Mouse (Mus musculus): Measurements from ENCODE around the gene Cacna1g.

Gene Cacna1g

GRCm38 (mm10) chr11:94480382-94480781 is 6.4 kb upstream of the Cacna1g start:
- DNase-seq (ENCODE audit: low read depth): no peak

GRCm38 (mm10) chr11:94477651-94478050 is 3.7 kb upstream of the Cacna1g start:
- no peak for DNase-seq (ENCODE audit: low read depth)

DNA sequence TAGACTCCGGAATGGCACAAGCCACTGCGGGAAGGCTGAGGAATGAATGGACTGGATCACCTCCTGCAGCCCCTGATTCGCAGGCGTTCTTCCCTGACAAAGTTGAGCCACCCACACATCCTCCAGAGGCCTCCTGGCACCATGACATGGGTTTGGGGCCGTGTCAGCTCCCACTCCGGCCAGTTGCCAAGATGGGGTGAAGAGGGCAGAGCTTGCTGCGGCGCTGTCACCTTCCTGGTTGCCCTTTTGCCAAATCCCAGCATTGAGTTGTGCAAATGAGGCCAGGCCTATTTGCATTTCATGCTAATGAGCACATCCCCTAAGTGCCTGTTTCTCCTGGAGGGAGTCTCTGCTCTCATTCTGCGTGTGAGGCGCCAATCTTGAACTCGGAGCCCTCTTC is 1.7 kb upstream of the Cacna1g start:
- no peak for DNase-seq (ENCODE audit: low read depth)

- DNase-seq (ENCODE audit: low read depth): no peak
These were observed 529 bp upstream of the Cacna1g start for GRCm38 (mm10) chr11:94474544-94474910.

DNA sequence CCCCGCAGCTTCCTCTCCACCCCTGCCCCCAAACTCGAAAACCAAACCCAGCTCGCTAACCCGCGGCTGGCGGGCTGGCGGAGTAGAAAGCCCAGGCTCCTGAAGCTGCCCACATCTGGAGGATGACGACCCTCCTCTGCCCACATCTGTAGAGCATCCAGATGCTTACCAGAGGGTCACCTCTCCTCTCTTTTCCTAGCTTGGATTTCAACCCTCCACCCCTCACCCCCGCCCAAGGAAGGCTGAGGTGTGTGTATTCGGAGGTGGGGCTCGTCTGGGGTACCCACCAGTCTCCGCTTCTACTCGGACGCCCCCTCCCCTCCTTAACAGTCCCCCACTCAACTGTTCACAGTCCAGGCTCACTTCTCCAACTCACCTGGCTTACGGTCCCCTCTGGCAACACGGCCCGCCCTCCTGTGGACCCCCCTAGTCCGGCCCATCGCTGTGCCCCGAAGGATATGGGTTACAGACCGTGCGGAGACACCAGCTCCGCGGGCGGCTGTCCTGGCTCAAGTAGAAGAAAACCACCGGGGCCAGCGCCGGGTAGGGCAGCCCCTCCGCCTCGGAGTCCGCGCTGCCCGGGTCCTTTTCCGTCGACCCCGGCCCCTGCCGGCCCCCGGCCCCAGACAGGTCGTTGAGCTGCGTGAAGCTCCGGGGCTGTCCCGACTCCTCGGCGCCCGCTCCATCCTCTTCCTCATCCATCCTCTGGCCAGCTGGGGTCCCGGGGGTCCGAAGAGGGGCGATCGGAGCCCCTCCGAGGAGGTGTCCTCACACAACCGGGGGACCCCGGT is 887 bp downstream of the Cacna1g start:
- DNase-seq (ENCODE audit: low read depth): no peak

GRCm38 (mm10) chr11:94472585-94472915 is 1.4 kb downstream of the Cacna1g start:
- no peak for DNase-seq (ENCODE audit: low read depth)

DNA sequence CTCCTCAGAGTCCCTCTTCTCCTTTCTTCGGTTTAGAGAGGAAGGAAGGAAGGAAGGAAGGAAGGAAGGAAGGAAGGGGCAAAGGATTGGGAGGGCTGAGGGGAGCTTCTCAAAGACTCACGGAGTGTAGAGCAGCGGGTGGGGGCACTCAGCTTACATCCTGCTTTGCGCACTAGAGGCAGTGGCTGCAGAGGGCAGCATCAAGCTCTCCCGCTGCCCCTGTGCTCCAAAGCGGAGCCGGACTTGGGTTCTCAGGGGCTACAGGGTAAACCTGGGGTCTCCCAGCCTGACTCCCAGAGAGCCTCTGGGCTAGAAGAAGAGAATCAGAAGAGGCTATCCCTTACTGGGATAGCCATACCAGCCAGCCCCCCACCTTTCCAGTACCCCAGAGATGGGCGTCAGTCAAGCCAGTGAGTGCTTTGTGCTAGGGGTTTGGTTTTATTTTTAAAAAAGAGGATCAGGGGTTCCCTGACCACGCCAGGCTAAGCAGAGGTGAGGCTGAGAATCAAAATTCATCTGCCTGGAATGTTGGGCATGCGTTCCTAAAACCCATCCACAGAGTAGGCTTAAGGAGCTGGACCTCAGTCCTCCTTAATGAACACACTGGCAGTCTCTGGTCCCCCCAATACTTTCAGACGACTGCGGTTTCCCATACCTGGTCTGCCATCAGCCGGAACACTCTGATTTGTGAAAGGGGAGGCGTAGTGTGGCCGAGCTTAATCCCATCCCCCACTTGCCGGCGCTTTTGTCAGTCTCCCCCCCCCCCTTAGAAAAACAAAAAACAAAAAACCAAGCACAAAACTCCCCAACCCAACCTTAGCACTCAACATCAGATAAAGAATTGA is 2.0 kb downstream of the Cacna1g start:
- DNase-seq (ENCODE audit: low read depth): no peak

DNA sequence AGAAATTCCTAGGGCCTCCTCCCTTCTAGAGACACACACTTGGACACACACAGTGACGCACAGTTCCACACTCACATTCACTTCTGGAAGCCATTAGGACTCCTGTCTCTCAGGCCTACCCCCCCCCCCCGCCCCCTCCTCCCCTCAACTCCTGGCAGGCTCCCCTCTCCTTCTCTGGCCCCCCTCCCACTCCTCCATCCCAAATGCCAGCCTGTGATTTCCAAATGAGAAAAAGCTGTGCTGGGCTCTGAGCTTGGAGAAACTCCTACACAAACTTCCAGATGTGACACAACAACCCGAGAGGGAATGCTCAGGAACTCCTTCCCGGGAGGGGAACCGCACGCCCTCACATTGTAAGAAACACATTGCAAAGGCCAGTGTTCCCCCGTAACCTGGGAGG is 3.6 kb downstream of the Cacna1g start:
- DNase-seq (ENCODE audit: low read depth): no peak

DNA sequence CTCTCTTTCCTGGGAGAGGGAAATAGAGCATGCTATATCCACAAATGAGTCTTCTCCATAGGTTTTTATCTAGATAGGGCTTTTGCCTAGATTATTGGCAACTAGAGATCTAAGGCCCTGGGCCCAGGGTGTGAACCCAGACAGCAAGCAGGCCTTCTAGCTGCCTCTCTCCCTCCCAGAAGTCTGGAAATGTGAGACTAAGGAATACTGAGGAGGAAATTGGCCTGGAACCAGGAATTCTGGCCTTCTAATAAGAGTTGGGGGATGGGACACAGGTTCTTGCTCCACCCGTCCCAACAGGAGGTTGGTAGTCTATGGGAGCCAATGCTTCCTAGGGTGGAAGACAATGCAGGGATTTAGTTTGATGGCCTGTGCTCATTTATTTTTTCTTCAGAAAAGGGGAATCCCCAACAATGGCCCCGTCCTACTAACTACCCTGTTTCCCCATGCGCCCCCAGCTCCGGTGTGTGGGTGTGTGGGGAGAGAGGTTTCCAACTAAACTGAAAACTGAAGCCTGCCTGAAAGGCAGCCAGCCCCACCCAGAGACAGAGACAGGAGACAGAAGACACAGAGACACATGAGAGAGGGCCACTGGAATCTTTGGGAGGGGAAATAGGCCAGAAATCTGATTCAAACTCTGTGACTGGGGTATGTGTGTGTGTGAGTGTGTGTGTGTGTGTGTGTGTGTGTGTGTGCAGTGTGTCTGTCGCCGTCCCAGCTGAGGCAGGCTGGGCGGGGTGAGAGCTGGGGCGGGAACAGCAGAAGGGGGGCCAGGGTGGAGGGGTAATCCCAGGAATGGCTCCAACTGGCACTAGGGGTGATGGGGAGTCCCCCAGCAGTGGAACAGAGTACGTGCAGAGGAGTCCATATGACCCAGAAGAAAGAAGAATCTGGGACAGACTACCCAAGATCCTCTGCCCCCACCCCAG is 4.6 kb downstream of the Cacna1g start:
- DNase-seq (ENCODE audit: low read depth): no peak

DNA sequence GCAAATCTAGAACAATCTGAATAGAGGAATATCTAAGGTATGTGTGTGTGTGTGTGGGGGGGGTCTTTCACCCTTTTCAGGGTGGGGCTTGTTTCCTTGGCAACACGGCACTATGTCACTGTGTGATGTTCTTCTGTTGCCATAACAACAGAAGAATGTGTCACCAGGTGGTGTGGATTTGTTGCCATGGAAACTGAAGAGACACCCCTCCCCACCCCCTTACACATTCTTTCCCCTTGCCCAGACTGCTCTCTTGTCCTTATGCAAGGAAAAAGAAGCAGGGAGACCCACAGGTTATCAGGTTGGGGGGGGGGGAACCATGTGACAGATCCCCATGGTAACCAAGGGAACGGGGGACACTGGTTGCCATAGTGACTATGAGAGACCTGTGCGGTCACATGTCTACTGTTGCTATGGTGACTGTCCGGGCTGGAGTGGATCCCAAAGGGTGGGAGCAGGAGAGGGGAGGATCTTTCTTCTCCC is 5.4 kb downstream of the Cacna1g start:
- no peak for DNase-seq (ENCODE audit: low read depth)

- no peak for DNase-seq (ENCODE audit: low read depth)
These were observed 7.6 kb downstream of the Cacna1g start for GRCm38 (mm10) chr11:94466333-94466855.

DNA sequence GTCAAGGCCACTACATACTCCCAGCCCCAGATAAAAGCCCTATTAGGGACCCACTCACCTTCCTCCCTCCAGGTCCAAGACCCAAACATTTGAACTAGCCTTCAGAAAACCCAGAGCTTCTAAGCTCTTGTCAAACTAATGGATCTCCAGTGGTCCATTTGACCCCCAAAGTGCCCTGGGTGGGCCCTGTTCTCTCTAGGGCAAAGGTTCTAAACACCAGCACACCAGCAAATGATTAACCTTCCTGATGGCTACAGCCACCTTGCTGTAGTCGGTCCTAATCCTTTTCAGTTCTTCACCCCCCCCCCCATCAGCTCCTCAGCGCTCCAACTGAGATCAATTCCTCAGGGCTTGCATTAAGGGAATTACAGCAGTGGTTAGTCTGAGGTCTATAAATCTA is 9.8 kb downstream of the Cacna1g start:
- no peak for DNase-seq (ENCODE audit: low read depth)

GRCm38 (mm10) chr11:94461856-94462255 is 12.1 kb downstream of the Cacna1g start:
- no peak for DNase-seq (ENCODE audit: low read depth)

- no peak for DNase-seq (ENCODE audit: low read depth)
These were observed 17.0 kb downstream of the Cacna1g start for GRCm38 (mm10) chr11:94457001-94457400.

- no peak for DNase-seq (ENCODE audit: low read depth)
These were observed 17.7 kb downstream of the Cacna1g start for GRCm38 (mm10) chr11:94456347-94456746.

DNA sequence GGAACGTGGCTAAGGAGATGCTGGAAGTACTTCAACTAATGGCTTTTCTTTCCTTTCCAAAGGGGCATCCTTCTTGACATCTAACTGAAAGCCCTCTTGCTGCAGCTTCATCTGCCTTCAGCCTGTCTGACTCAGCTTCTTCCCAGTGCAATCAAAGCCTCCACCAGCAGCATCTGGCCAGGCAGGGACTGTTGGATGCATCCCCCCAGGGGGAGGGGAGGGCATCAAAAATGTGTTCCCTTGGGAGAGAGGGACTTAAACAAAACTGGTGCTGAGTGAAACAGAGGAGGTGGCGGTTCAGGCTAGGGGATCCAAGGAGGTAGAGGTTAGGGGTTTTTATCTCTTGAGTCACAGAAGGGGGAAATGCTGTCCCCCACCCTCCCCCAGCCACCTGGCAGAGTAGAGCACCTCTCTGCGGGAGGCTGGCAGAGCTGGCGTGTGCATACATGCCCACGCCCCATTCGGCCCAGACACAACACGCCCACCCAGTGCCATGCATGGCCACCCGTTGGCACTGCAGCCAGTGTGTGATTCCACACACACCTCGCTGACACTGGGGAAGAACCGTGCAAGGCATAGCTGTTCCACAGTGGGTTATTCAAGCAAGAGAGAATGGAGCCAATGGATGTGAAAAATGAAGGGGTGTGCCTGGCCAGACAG is 18.7 kb downstream of the Cacna1g start:
- DNase-seq (ENCODE audit: low read depth): no peak

- no peak for DNase-seq (ENCODE audit: low read depth)
These were observed 19.2 kb downstream of the Cacna1g start for GRCm38 (mm10) chr11:94454756-94455155.

DNA sequence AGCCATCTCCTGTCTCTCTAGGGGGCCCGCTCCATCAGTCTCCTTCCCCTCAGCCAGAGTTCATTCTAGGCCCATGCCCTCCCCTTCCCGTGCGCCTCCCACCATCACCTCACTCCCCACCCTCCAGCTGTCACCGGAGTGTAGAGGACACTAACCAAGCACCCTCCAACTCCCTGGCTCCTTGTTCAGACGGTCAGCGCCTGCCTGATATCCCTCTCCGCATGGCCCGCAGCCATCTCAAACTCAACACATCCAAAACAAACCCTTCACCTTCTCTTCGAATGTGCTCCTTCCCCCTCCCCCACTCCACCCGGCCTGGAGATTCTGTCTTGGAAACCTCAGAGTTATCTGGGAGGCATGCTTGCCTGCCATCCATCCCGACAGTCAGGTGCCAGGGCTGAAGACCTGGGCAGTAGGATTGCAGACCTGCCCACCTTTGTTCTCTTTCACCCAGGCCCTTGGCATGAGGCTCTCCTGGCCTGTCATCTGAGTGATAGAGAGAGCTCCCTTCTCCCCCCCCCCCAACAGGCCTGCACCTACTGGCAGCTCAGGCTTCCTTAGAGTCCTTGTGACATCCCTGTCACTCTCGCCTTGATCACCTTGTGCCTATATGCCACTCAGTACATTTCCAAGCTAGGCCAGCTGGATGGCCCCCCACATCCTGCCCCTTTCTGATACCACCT is 22.8 kb downstream of the Cacna1g start:
- DNase-seq (ENCODE audit: low read depth): no peak

- DNase-seq (ENCODE audit: low read depth): no peak
These were observed 24.1 kb downstream of the Cacna1g start for GRCm38 (mm10) chr11:94449886-94450285.

DNA sequence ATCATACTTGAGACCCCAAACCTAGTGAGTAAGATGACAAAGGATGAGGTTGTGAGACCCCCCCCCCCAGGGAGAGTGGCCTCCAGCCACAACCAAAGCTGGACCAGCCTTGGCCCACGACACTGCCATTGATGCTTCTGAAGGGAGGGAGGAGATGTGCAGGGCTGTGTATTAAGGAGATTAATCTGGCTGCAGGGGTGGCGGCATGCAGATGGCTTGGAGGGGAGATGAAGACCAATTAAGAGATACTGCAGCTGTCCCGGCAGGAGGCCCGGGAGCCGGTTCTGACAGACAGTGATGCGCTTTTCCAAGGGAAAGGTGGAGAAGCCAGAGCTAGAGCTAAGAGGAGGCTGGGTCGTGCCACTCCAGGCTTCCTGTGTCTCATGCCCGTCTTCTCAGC is 24.8 kb downstream of the Cacna1g start:
- DNase-seq (ENCODE audit: low read depth): no peak

GRCm38 (mm10) chr11:94447017-94447416 is 27.0 kb downstream of the Cacna1g start:
- no peak for DNase-seq (ENCODE audit: low read depth)

All from fibroblast of lung, adult 2 months (primary cell).